Mouse (Mus musculus) liver, adult 2 months (tissue): ENCODE results near the gene Myo1d. TPM values are rescaled to one million over a fixed set of nuclear protein-coding genes. Genes with fewer than 3 reads are reported as not detected.
A peak's percentile ranks its signal among the peaks of the same experiment; 100 is the strongest.

ENCODE experiments used
- DNase-seq: peaks from one replicate; pipeline ENCODE4 v3.0.0-alpha.2; 2011; ENCODE audit warnings: low read depth, low spot score; ENCODE audit errors: extremely low read depth
- H3K27ac ChIP-seq: fragments of 200-500 bp; replicated peaks from 2 replicates; pipeline ENCODE4 v1.5.1; 2012; ENCODE audit warnings: low read depth, mild to moderate bottlenecking, control low read depth, inconsistent platforms, low read length; ENCODE audit not compliant: insufficient read depth
- H3K27me3 ChIP-seq: fragments of 200-500 bp; 2 replicates; pipeline ENCODE4 v1.6.1; 2012; ENCODE audit warnings: mild to moderate bottlenecking, moderate library complexity, low read length, inconsistent platforms; ENCODE audit not compliant: control insufficient read depth, insufficient read depth
- H3K36me3 ChIP-seq: fragments of 200-500 bp; 2 replicates; pipeline ENCODE4 v1.6.1; 2012; ENCODE audit warnings: low read length, inconsistent platforms; ENCODE audit not compliant: control insufficient read depth, insufficient read depth
- H3K4me1 ChIP-seq: fragments of 200-500 bp; 2 replicates; pipeline ENCODE4 v1.6.1; 2011; ENCODE audit warnings: low read length; ENCODE audit not compliant: control insufficient read depth, insufficient read depth
- H3K4me3 ChIP-seq: fragments of 200-500 bp; 2 replicates; pipeline ENCODE4 v1.5.1; 2011; ENCODE audit warnings: low read depth, mild to moderate bottlenecking, control low read depth, low read length, moderate library complexity; ENCODE audit not compliant: insufficient read depth
- H3K79me2 ChIP-seq: fragments of 200-500 bp; 2 replicates; pipeline ENCODE4 v1.6.1; 2012; ENCODE audit warnings: inconsistent platforms, mild to moderate bottlenecking, low read length, moderate library complexity; ENCODE audit not compliant: control insufficient read depth, insufficient read depth
- H3K9ac ChIP-seq: fragments of 200-500 bp; 2 replicates; pipeline ENCODE4 v1.6.1; 2012; ENCODE audit warnings: low read depth, mild to moderate bottlenecking, control low read depth, inconsistent platforms, low read length
- CTCF ChIP-seq: fragments of 200-500 bp; IDR thresholded peaks from 2 replicates; pipeline ENCODE4 v1.5.1; 2011; ENCODE audit warnings: low read depth, low read length, control low read depth
- POLR2A ChIP-seq: fragments of 200-500 bp; IDR thresholded peaks from 2 replicates; pipeline ENCODE4 v1.6.1; 2011; ENCODE audit warnings: low read length, control low read depth; ENCODE audit not compliant: insufficient read depth; ENCODE audit errors: extremely low read depth
- WGBS: fragments of 180-500 bp; shearing (Covaris S2); methylation state at CpG from one replicate; pipeline ENCODE4 v1.1.7; 2018; 5-methylcytosine and 5-hydroxymethylcytosine counted together
- polyA plus RNA-seq: library from polyadenylated mRNA; depleted of rRNA; stranded (reverse); fragments of >200 nt; gene quantifications from 2 replicates; pipeline ENCODE4 v1.2.3, GENCODE M21; 2012; rRNA removed
- total RNA-seq: library from RNA; depleted of rRNA; stranded (reverse); fragments of >200 nt; gene quantifications from 2 replicates; pipeline ENCODE4 v1.2.3, GENCODE M21; 2014; rRNA removed

The Myo1d gene
- total and polyA plus RNA-seq, 2 experiments, result 5.2 to 6.8 TPM

DNA sequence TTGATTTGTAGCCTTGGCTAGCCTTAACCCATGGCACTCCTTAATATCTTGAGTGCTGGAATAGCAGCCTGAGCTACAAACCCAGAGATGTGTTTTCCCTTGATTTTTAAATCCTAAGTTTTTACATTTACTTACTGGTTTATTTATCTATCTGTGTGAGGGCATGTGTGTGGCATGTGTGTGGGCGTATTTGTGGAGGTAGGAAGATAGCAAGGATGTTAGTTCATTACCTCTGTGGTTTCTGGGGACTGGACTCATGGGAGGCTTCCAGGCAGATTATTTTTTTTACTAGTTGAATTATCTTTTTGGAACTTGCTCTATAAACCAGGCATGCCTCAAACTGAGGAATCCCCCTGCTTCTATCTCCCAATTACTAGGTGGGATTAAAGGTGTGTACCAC is 326.6 kb downstream of the Myo1d start:
- Histone ChIP-seq H3K27me3 (no peaks in the 10 kb centered on the region), H3K4me1 (peaks cover under 1% of the 10 kb centered on the region; the same call in 1 of the 2 replicates), H3K4me3 (no peak overlapping the region), H3K79me2 (no peaks in the 10 kb centered on the region; the same call in 1 of the 2 replicates), H3K9ac (no peak overlapping the region), H3K27ac (no peak overlapping the region), H3K36me3 (peaks cover 51% of the 10 kb centered on the region)
- TF ChIP-seq POLR2A, result no peak
- no peak for TF ChIP-seq CTCF
- no peak for DNase-seq
- WGBS, result 81% methylated on average over 1 of the region's 1 CpGs

DNA sequence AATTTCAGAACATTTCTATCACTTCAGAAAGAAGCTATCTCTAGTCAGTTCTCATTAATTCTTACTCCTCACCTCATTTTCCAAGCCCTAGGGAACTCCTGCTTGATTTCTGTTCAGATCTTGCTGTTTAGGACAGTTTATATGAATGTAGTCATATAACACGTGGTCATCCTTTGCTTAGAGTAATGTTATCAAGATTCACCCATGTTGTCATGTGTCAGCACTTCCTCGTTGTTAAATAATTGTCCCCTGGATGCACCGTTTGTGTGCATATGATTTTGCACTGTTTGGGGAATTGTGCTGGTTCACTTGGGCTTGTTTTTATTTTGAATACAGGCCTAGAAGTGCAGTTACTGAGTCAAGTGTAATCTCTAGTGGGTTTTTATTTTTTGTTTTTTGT is 327.6 kb downstream of the Myo1d start:
- H3K79me2 ChIP-seq, result peaks cover 3% of the 10 kb centered on the region; the same call in 1 of the 2 replicates
- no peak overlapping the region for H3K27ac ChIP-seq
- H3K9ac ChIP-seq, result no peak overlapping the region
- no peak overlapping the region for H3K4me3 ChIP-seq
- peaks cover 6% of the 10 kb centered on the region for H3K4me1 ChIP-seq
- no peak for DNase-seq
- 51% methylated on average over 3 of the region's 3 CpGs for WGBS
- H3K27me3 ChIP-seq, result no peaks in the 10 kb centered on the region
- H3K36me3 ChIP-seq, result peaks cover 53% of the 10 kb centered on the region
- TF ChIP-seq CTCF (no peak), POLR2A (no peak)

- no peaks in the 10 kb centered on the region for H3K27me3 ChIP-seq
These were observed 330.0 kb downstream of the Myo1d start for GRCm38 (mm10) chr11:80449859-80450258.

DNA sequence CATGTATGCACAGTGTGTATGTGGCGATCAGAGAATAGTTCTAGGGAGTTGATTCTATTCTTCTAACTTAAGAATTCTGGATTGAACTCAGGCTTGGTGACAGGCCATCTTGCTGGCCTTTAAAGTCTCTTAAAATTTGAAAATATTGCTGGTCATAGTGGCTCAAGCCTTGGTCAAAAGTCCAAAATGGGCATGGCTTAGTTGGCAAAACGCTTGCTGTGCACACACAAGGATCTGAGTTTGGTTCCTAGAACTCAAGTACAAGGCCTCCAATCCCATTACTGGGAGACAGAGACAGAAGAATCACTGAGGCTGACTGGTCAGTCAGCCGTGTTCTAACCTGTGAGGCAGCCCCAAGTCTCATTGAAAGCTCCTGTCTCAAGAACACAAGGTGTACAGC is 332.9 kb downstream of the Myo1d start:
- Histone ChIP-seq H3K9ac (no peak overlapping the region), H3K4me1 (peaks cover 11% of the 10 kb centered on the region), H3K4me3 (no peak overlapping the region), H3K36me3 (peaks cover 53% of the 10 kb centered on the region), H3K27me3 (no peaks in the 10 kb centered on the region), H3K27ac (peak overlapping the region; percentile 67), H3K79me2 (peaks cover 8% of the 10 kb centered on the region; the same call in 1 of the 2 replicates)
- TF ChIP-seq POLR2A, result no peak
- no peak for TF ChIP-seq CTCF
- peak; percentile 82 for DNase-seq
- 58% methylated on average over 3 of the region's 3 CpGs for WGBS

More at GRCm38 (mm10) chr11:80449859-80450258, 330.0 kb downstream of the Myo1d start:
- Histone ChIP-seq H3K79me2 (peaks cover 8% of the 10 kb centered on the region; the same call in 1 of the 2 replicates), H3K27ac (no peak overlapping the region), H3K4me3 (no peak overlapping the region), H3K4me1 (peaks cover 11% of the 10 kb centered on the region), H3K36me3 (peaks cover 59% of the 10 kb centered on the region), H3K9ac (no peak overlapping the region)
- TF ChIP-seq CTCF (no peak), POLR2A (no peak)
- DNase-seq, result peak; percentile 44
- 51% methylated on average over 2 of the region's 2 CpGs for WGBS

Other genes starting within 250 kb of the Myo1d start
- gene Tmem98, start 30.1 kb upstream of the Myo1d start, total RNA-seq, result 17.9 and 19.9 TPM in 2 replicates
- 18.3 and 29.7 TPM in 2 replicates for gene Tmem98, start 30.1 kb upstream of the Myo1d start, polyA plus RNA-seq
- gene Spaca3, start 78.3 kb upstream of the Myo1d start, total RNA-seq, result not detected in 2 replicates
- gene Spaca3, start 78.3 kb upstream of the Myo1d start, polyA plus RNA-seq, result not detected in 2 replicates